Mouse (Mus musculus): ENCODE results near the gene Bcat1. TPM values are rescaled to one million over a fixed set of nuclear protein-coding genes. Genes with fewer than 3 reads are reported as not detected.

Gene Bcat1
- polyA plus RNA-seq, 1 experiment from 2014 or later, result 1.3 TPM

GRCm38 (mm10) chr6:145001493-145001892, 74.5 kb downstream of the Bcat1 start:
- no peak overlapping the region for H3K27ac ChIP-seq (replicated peaks)
- no peak for ATAC-seq (ENCODE audit: insufficient read depth)
- 0 out of 2 replicates have a peak, but pooled peaks cover 2% of the 10 kb centered on the region for H3K4me1 ChIP-seq (replicated peaks)
- no peak overlapping the region for H3K4me2 ChIP-seq
- no peaks in the 10 kb centered on the region for H3K9me3 ChIP-seq (replicated peaks)
- no peak overlapping the region for H3K9ac ChIP-seq
- WGBS (ENCODE audit: insufficient replicate concordance), result 60% methylated on average over 6 of the region's 6 CpGs
- H3K4me3 ChIP-seq (replicated peaks), result no peak overlapping the region
- H3K27me3 ChIP-seq, result no peaks in the 10 kb centered on the region
- no peaks in the 10 kb centered on the region for H3K36me3 ChIP-seq (replicated peaks)

- Histone ChIP-seq H3K9me3 (replicated peaks) (no peaks in the 10 kb centered on the region), H3K27ac (replicated peaks) (no peak overlapping the region), H3K4me3 (replicated peaks) (no peak overlapping the region), H3K4me1 (replicated peaks) (0 out of 2 replicates have a peak, but pooled peaks cover 2% of the 10 kb centered on the region), H3K9ac (no peak overlapping the region), H3K27me3 (no peaks in the 10 kb centered on the region), H3K4me2 (no peak overlapping the region), H3K36me3 (replicated peaks) (no peaks in the 10 kb centered on the region)
- WGBS (ENCODE audit: insufficient replicate concordance), result 66% methylated on average over 3 of the region's 3 CpGs
- no peak for ATAC-seq (ENCODE audit: insufficient read depth)
Observed at GRCm38 (mm10) chr6:144997229-144997628, 78.8 kb downstream of the Bcat1 start.

- Histone ChIP-seq H3K9ac (no peak overlapping the region), H3K27me3 (no peaks in the 10 kb centered on the region), H3K9me3 (replicated peaks) (no peaks in the 10 kb centered on the region), H3K36me3 (replicated peaks) (no peaks in the 10 kb centered on the region), H3K4me2 (no peak overlapping the region), H3K27ac (replicated peaks) (no peak overlapping the region), H3K4me1 (replicated peaks) (no peaks in the 10 kb centered on the region), H3K4me3 (replicated peaks) (no peak overlapping the region)
- WGBS (ENCODE audit: insufficient replicate concordance), result 32% methylated on average over 3 of the region's 3 CpGs
- no peak for ATAC-seq (ENCODE audit: insufficient read depth)
Observed at GRCm38 (mm10) chr6:144992111-144992510, 83.9 kb downstream of the Bcat1 start.

GRCm38 (mm10) chr6:144989193-144989592, 86.8 kb downstream of the Bcat1 start:
- Histone ChIP-seq H3K4me2 (no peak overlapping the region), H3K27ac (replicated peaks) (no peak overlapping the region), H3K36me3 (replicated peaks) (no peaks in the 10 kb centered on the region), H3K27me3 (no peaks in the 10 kb centered on the region), H3K4me3 (replicated peaks) (no peak overlapping the region), H3K4me1 (replicated peaks) (no peaks in the 10 kb centered on the region), H3K9ac (no peak overlapping the region), H3K9me3 (replicated peaks) (no peaks in the 10 kb centered on the region)
- no peak for ATAC-seq (ENCODE audit: insufficient read depth)
- WGBS (ENCODE audit: insufficient replicate concordance), result 69% methylated on average over 4 of the region's 4 CpGs

- H3K4me2 ChIP-seq, result no peak overlapping the region
- no peak overlapping the region for H3K9ac ChIP-seq
- H3K27me3 ChIP-seq, result no peaks in the 10 kb centered on the region
- H3K4me1 ChIP-seq (replicated peaks), result no peaks in the 10 kb centered on the region
- no peaks in the 10 kb centered on the region for H3K36me3 ChIP-seq (replicated peaks)
- H3K4me3 ChIP-seq (replicated peaks), result no peak overlapping the region
- H3K27ac ChIP-seq (replicated peaks), result no peak overlapping the region
- no peaks in the 10 kb centered on the region for H3K9me3 ChIP-seq (replicated peaks)
- ATAC-seq (ENCODE audit: insufficient read depth), result no peak
- WGBS (ENCODE audit: insufficient replicate concordance), result 67% methylated on average over 6 of the region's 6 CpGs
Observed at GRCm38 (mm10) chr6:144987676-144988075, 88.3 kb downstream of the Bcat1 start.

- H3K4me1 ChIP-seq (replicated peaks), result no peaks in the 10 kb centered on the region
- H3K4me3 ChIP-seq (replicated peaks), result no peak overlapping the region
- no peak overlapping the region for H3K27ac ChIP-seq (replicated peaks)
- WGBS (ENCODE audit: insufficient replicate concordance), result 36% methylated on average over 7 of the region's 7 CpGs
- H3K9ac ChIP-seq, result no peak overlapping the region
- no peaks in the 10 kb centered on the region for H3K9me3 ChIP-seq (replicated peaks)
- no peaks in the 10 kb centered on the region for H3K36me3 ChIP-seq (replicated peaks)
- ATAC-seq (ENCODE audit: insufficient read depth), result no peak
- no peak overlapping the region for H3K4me2 ChIP-seq
- H3K27me3 ChIP-seq, result no peaks in the 10 kb centered on the region
Observed at GRCm38 (mm10) chr6:144987216-144987615, 88.8 kb downstream of the Bcat1 start.

GRCm38 (mm10) chr6:144984221-144984620, 91.8 kb downstream of the Bcat1 start:
- Histone ChIP-seq H3K36me3 (replicated peaks) (no peaks in the 10 kb centered on the region), H3K9ac (no peak overlapping the region), H3K4me1 (replicated peaks) (no peaks in the 10 kb centered on the region), H3K27me3 (no peaks in the 10 kb centered on the region), H3K27ac (replicated peaks) (no peak overlapping the region), H3K4me2 (no peak overlapping the region), H3K9me3 (replicated peaks) (no peaks in the 10 kb centered on the region), H3K4me3 (replicated peaks) (no peak overlapping the region)
- WGBS (ENCODE audit: insufficient replicate concordance), result 76% methylated on average over 8 of the region's 8 CpGs
- no peak for ATAC-seq (ENCODE audit: insufficient read depth)

GRCm38 (mm10) chr6:144982093-144982492, 93.9 kb downstream of the Bcat1 start:
- Histone ChIP-seq H3K4me2 (no peak overlapping the region), H3K27ac (replicated peaks) (no peak overlapping the region), H3K9ac (no peak overlapping the region), H3K36me3 (replicated peaks) (no peaks in the 10 kb centered on the region), H3K9me3 (replicated peaks) (no peaks in the 10 kb centered on the region), H3K27me3 (no peaks in the 10 kb centered on the region), H3K4me3 (replicated peaks) (no peak overlapping the region), H3K4me1 (replicated peaks) (no peaks in the 10 kb centered on the region)
- no peak for ATAC-seq (ENCODE audit: insufficient read depth)
- WGBS (ENCODE audit: insufficient replicate concordance), result 67% methylated on average over 3 of the region's 3 CpGs

- Histone ChIP-seq H3K9ac (no peak overlapping the region), H3K36me3 (replicated peaks) (no peaks in the 10 kb centered on the region), H3K27ac (replicated peaks) (no peak overlapping the region), H3K9me3 (replicated peaks) (no peaks in the 10 kb centered on the region), H3K27me3 (no peaks in the 10 kb centered on the region), H3K4me2 (no peak overlapping the region), H3K4me1 (replicated peaks) (no peaks in the 10 kb centered on the region), H3K4me3 (replicated peaks) (no peak overlapping the region)
- ATAC-seq (ENCODE audit: insufficient read depth), result no peak
- 68% methylated on average over 8 of the region's 8 CpGs for WGBS (ENCODE audit: insufficient replicate concordance)
Observed at GRCm38 (mm10) chr6:144972351-144972750, 103.6 kb downstream of the Bcat1 start.

- ATAC-seq (ENCODE audit: insufficient read depth), result no peak
- H3K27ac ChIP-seq (replicated peaks), result no peak overlapping the region
- WGBS (ENCODE audit: insufficient replicate concordance), result 63% methylated on average over 4 of the region's 4 CpGs
- H3K27me3 ChIP-seq, result no peaks in the 10 kb centered on the region
- no peaks in the 10 kb centered on the region for H3K4me1 ChIP-seq (replicated peaks)
- no peak overlapping the region for H3K9ac ChIP-seq
- H3K9me3 ChIP-seq (replicated peaks), result no peaks in the 10 kb centered on the region
- no peak overlapping the region for H3K4me3 ChIP-seq (replicated peaks)
- no peaks in the 10 kb centered on the region for H3K36me3 ChIP-seq (replicated peaks)
- no peak overlapping the region for H3K4me2 ChIP-seq
Observed at GRCm38 (mm10) chr6:144970900-144971299, 105.1 kb downstream of the Bcat1 start.

GRCm38 (mm10) chr6:144967536-144967935, 108.4 kb downstream of the Bcat1 start:
- Histone ChIP-seq H3K27me3 (no peaks in the 10 kb centered on the region), H3K36me3 (replicated peaks) (no peaks in the 10 kb centered on the region), H3K9me3 (replicated peaks) (no peaks in the 10 kb centered on the region), H3K27ac (replicated peaks) (no peak overlapping the region), H3K4me3 (replicated peaks) (no peak overlapping the region), H3K4me1 (replicated peaks) (no peaks in the 10 kb centered on the region), H3K4me2 (no peak overlapping the region), H3K9ac (no peak overlapping the region)
- WGBS (ENCODE audit: insufficient replicate concordance), result 43% methylated on average over 6 of the region's 6 CpGs
- no peak for ATAC-seq (ENCODE audit: insufficient read depth)

GRCm38 (mm10) chr6:144964205-144964604, 111.8 kb downstream of the Bcat1 start:
- no peak overlapping the region for H3K27ac ChIP-seq (replicated peaks)
- H3K36me3 ChIP-seq (replicated peaks), result no peaks in the 10 kb centered on the region
- H3K27me3 ChIP-seq, result no peaks in the 10 kb centered on the region
- no peak for ATAC-seq (ENCODE audit: insufficient read depth)
- H3K9me3 ChIP-seq (replicated peaks), result no peaks in the 10 kb centered on the region
- no peak overlapping the region for H3K9ac ChIP-seq
- no peaks in the 10 kb centered on the region for H3K4me1 ChIP-seq (replicated peaks)
- WGBS (ENCODE audit: insufficient replicate concordance), result 73% methylated on average over 4 of the region's 4 CpGs
- H3K4me3 ChIP-seq (replicated peaks), result no peak overlapping the region
- H3K4me2 ChIP-seq, result no peak overlapping the region

All from liver, embryonic 15.5 days (tissue).